Mouse (Mus musculus) lung, postnatal 36 days (tissue): ENCODE results near the gene Krt78.
"Not testable (repeated sequence)": the region's sequence is repeated elsewhere in the genome, so short reads cannot be mapped to it uniquely, and the experiment has no call there.

ENCODE experiments used
- DNase-seq: peaks from one replicate; pipeline ENCODE4 v3.0.0; 2022; ENCODE audit warnings: mixed read lengths

Gene Krt78

DNA sequence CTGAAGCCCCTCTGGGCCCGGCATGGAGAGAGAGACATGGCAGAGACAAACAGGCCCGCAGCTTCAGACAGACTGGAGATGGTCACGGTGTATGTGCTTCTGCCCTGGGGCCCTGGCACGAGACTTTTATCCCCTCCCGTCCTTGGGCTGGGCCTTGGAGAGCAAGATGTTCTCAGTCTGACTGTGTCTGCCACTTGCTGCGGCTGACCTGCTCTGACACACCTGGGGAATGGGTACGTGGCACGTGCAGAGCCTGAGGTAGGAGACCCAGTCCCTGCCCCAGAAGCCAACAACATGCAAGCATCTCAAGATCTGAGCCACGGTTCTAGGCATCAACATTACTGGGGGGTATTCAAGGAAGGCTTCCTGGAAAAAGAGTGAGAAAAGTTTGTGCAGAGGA lies at the start of gene Krt78:
Gene Krt78 (minus strand): TSS at position 101 of the 400 bp plus-strand sequence.
- DNase-seq, result no peak

DNA sequence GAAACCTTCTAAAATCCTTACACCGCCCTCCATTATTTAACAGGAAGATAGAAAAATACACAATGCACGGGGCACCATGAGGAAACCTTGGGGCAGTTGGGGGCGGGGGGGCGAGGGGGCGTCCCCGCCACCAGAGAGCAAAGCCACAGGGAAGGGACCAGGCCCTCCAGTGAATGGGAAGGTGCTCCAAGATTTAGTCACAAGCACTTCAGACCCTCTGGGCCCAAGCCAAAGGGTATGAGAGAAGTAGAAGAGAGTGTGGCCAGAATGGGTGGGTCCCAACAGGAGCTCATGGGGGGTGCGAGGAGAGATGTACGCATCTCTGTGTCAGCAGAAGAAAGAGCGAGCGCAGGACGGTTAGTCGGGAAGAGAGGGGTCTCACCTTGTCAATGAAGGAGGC lies 49.4 kb upstream of the Krt78 start:
- DNase-seq, result peak; percentile 67

DNA sequence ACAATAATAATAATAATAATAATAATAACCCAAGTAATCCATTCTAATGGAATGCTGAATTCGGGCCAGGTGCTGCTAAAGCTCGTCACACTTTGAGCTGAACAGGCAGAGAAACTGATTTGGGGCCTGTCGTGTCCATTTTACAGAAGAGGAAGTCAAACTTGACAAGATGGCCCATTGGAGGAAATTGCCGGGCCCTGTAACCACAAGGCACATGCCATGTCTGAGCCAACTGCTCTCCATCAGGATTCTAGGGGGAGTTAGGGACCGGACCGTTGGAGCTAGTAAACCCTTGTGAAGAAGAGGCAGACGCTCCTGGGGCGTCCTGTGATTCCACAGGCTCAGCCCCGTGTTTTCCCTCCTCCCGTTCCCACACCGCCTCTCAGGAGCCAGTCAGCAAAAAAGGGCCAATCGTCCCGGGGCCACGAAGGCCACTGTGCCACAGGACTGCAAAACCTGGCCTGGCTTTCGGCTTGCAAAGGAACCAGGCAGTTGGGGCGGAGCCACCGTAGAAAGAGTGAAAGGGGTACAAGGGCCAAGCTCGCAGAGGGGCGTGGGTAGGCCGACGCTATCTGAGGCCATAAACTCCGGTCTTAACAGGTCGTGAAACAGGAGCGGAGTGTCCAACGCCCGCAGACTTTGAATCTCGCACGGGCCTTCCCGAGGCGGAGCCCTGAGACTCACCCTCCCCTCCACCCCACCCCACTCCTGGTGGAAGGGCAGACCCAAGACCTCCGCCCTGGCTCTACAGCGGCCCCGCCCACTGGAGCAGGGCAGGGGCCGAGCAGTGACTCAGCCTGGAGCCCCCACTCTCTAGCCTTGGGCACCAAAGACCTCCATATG lies 48.8 kb upstream of the Krt78 start:
- DNase-seq, result peak; percentile 71

DNA sequence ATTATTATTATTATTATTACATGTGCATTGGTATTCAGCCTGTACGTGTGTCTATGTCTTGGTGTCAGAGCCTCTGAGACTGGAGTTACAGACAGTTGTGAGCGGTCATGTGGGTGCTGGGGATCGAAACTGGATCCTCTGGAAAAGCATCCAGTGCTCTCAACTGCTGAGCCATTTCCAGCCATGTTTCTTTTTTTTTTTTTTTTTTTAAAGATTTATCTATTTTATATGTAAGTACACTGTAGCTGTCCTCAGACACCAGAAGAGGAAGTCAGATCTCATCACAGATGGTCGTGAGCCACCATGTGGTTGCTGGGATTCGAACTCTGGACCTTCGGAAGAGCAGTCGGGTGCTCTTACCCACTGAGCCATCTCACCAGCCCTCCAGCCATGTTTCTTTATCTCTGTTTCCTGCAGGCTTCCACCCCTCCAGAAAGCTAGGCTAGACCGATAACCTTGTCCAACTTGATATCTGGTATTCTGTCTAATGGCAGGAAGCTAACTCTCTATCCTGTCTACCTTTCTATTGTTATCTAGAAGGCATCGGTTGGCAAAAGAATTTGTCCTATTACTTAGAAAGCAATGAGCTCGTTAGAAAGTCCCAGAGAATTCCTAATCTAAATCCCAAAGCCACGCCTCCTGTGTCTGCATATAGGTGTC lies 45.7 kb upstream of the Krt78 start:
- no peak for DNase-seq

DNA sequence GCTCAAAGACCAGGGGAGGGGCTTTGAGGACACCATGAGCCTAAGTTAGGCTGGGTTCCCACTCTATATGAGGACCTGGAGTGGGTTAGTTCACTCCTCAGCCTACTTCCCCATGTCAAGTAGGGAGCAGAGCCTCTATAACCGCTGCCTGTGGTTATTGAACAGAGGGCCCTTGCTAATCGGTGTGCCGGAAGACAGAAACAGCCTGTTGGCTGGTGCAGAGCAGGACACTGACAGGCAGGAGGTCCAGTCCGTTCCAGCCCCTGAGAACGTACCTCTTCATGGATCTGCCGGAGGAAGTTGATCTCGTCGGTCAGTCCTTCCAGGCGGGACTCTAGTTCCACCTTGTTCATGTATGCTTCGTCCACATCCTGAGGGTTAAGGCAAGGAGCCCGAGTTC lies 45.1 kb upstream of the Krt78 start:
- DNase-seq, result no peak

DNA sequence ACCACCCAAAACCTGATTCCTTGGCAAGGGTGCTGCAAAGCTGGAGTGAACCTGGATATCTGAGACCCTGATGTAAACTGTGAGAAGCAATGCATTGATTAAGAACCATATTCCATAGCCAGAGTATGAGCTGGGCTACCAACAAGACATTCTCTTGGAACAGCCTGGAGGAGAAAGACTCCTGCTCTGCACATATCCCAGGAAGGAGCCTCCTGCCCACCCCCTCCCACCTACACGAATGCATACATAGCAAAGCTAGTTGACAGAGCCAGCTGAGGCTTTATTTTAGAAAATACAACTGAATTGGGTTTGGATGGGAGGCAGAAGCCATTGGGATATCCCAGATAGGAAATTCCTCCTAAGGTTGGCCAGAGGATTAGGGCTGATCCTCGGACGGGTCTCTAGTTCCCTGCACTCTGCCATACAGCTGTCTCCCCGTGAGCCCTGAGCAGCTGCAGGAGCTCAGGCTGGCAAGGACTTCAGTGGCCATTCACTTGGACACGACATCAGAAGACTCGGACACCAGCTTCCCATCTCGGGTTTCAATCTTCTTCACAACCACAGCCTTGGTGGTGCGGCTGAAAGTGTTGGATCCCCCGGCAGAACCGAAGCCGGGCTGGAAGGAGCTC lies 42.5 kb upstream of the Krt78 start:
- DNase-seq, result not testable (repeated sequence)

DNA sequence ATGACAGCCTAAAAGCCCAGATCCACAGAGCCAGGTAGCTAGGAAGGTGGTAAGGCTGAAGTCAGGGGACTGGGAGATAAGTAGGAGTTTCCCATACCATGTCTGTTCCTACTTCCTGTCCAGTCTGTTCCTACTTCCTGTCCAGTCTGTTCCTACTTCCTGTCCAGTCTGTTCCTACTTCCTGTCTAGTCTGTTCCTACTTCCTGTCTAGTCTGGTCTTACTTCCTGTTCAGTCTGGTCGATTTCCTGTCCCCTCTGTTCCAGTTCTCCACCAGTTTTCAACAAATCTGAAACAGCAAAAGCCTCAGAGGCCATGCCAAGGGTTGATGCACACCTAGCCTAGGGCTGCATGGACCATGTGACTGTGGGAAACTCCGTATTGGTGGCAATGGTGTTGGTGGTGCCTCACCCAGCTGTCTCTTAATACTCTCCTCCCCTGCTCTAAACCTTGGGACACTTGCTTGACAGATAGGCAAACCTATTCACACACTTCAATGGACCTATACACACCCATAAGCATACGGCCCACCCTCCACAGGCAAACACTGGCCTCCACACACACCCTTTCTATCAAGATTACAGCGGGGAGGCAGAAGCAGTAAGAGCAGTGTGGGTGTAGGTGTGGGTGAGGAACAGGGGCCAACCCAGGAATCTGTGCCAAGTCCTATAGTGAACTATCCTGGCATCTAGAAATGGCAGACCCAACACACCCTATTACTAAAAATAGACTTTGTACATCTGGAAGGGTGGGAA lies 41.6 kb upstream of the Krt78 start:
- no peak for DNase-seq

DNA sequence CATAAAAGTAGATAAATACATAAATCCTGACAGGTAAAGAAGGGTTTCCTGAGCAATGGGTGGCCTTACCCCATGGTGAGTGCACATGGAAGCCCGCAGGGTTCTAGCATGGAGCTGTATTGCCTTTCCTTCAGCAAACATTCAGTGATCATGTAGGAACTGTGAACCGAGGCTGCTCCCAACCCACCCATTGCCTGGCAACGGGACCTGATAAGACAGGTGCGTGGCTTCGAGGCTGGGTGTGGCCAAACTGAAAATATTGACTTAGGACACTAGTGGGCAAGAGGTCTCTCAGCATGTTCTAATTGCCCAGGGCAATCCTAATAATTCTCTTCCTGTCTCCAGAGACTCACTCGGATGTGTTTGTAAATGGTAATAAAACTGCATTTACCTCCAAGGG lies 40.3 kb upstream of the Krt78 start:
- no peak for DNase-seq

DNA sequence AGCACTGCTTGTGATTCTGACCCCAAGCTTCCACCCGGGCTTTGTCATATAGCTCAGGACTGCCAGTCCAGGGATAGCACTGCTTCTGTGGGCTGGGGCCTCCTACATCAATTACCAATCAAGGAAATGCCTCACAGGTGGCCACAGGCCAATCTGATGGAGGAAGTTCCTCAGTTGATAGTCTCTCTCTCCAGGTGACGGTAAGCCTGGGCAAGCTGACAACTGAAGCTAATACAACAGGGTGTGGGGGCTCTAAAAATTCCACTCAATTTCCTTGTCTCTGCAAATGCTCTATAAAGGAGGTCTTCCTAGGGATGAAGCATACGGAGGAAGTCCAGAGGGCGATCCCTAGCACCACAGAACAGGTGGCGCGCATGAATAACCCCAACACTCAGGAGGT lies 36.9 kb upstream of the Krt78 start:
- no peak for DNase-seq

DNA sequence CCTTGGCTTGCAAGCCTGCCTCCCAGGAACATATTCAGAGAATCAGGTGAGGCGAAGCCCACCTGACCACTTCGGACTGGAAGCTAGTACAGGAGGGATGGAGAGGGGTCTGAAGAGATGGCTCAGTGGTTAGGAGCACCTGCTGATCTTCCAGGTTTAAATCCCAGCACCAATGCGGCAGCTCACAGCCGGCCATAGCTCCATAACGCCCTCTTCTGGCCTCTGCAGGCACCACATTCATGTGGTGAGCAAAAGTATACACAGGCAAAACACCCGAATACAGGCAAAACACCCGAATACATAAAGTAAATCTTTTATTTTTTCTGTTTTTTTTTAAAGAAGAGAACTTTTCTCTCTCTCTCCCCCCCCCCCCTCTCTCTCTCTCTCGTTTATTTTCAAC lies 34.6 kb upstream of the Krt78 start:
- no peak for DNase-seq

DNA sequence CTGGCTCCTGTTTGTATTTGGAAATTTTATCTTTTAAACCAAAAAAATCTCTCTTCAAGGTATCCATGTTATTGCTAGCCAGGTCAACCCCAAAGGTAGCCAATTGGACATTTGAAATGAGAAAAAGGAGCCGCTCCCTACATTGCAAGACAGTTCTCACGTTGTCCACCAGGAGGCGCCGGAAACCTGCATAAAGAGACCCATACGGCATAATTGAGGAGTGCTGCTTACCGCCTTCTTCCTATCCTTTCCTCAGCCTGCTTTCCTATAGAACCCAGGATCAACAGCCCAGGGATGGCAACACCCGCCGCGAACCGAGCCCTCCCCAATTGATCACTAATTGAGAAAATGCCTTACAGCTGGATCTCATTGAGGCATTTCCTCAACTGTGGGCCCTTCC lies 34.0 kb upstream of the Krt78 start:
- DNase-seq, result peak; percentile 94

DNA sequence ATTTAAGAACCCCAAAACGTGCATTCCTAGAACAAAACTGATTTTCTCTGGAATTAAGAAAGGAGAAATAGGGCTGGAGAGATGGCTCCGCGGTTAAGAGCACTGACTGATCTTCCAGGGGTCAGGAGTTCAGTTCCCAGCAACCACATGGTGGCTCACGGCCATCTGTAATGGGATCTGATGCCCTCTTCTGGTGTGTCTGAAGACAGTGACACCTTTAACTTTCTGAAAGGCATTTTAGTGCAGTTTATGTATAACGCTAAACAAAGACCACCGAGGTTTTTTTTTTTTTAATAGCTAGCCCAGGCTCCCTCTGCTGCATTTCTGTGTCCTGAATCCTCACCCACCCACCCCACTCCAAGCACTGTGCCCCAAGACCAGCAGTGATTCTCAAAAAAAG lies 30.7 kb upstream of the Krt78 start:
- DNase-seq, result no peak

DNA sequence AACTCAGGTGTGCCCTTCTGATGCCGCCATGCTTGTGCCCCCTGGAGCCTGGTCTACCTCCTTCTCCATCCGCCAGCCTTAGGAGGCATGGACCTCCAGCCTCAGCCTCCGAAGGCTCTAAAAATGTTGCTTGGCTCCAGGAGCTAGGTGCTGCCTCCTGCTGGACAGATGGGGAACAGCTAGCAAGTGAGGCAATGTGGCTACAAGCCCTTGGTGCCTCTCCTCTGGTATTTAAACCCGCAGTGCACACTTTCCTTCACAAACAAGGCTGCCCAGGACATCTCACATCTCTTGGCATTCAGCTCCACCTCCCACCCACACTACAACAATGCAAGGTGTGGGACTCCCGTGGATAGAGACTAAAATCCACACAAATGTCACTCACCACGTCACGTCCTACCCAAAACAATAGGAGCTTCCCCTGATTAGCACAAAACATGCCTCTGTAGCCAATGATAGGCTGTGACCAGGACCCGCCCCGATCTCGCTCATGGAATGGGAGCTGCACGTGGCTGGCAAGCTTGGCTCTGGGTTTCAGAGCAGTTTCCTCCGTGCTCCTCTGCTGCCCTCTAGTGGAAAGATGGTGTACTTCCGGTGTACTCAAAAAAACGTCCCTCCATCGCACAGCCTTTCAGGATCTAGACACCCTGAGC lies 30.0 kb upstream of the Krt78 start:
- peak; percentile 96 for DNase-seq

DNA sequence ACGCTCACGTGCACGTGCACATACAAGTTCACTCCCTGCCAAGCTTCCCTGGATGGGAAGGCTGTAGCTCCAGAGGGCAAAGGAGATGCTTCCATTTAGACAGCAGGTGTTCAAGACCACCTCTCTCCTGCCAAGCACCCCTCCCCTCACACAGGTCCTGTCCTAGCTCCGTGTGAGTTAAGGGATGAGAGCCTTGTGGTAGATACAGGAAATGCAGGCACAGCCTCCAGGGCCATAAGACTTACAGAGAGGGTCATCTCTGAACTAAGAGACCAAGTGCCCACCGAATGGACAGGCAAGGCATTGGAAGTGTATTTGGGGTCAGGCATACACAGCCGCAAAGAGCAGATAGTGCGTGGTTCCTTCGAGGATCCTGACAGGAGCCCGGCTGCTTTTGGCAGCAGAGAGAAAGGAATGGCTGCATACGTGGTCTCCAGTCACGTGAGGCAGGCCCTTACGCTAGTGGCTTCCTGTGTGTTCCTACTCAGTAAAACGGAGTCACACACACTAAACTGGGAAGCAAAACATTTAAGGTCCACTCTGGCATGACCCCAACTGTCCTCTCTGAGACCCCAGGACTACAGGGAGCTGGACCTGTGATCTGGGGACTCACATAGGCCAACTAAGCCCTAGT lies 29.3 kb upstream of the Krt78 start:
- no peak for DNase-seq

DNA sequence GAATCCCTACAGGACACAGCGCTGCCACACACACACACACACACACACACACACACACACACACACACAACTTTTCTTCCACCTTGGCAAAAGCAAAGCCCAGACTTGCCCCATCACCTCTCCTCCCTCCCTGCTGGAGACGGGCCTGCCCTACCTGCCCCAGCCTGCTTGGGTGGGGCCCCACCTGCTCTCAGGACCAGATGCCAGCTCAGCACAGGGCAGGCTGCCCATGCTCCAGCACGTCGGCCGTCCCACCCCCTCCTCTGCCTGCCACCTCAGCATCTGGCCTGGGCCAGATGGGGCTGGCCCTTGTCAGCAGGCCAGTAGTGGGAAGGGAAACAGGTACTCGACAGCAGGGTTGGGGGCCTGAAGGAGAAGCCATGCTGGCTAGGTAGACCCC lies 26.8 kb upstream of the Krt78 start:
- DNase-seq, result peak; percentile 84

DNA sequence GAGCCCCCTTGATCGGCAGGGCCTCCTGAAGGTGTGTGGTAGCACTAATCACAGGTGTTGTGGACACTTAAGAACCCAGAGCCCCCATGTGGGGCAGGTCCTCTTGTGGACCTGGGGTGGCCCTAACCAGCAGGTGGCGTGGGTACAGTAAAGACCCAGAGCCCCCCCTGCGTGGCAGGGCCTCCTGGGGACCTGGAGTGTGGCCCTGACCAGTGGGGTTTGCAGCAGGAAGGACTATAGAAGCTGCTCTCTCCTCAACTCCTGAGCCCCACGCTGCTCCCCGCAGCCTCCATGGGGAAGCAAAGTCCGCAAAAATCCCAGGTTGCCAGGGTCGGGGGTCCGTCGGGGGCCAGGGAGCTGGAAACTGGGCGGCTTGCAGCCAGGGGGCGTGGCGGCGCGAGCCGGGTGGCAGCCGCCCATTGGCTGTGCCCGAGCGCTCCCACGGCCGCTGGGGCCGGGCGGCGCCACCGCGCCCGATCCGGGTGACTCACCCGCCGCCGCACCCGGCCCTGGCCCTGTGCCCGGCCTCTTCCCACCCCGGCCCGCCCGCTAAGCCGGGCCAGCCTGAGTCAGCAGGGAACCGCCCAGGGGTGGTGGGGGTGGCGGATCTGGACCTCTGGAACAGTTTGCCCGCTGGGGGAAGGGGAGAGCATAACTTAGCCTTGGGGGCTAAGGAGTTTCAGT lies 23.1 kb upstream of the Krt78 start:
- DNase-seq, result peak; percentile 95

DNA sequence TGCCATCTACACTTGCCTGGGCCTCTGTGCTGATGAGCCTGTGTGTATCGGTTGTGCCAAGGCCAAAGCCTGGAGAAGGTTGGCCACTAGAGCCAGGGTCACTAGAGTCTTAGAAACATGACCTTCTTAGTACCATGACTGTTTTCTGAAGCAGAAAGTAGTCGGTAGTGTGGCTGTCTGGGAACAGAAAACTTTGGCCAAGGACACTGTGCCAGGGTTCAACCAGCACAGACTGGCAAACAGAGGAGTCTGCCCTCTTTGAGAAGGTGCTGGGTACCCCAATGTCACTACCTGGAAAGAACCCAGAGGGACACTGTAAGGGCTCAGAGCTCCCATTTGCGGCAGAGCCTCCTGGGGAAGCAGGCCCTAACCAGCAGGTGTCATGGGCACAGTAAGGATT lies 22.6 kb upstream of the Krt78 start:
- DNase-seq, result no peak

DNA sequence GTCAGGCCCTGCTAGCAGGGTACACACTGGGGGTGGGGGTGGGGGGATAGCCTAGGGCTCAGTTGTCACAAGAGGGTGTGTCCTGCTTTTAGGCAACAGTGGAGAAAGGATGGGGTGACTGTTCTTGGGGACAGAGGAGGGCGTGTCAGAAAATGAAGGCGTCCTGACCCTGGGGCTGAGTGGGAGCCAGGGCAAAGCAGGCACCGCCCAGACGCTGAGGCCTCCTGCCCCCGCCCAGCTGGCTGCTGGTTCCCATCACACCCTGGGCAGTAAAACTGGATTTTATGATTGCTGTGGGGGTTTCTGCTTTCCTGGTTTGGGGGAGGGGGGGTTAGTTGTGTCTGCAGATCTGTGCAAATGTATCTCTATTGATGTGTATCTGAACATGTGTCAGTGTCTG lies 21.9 kb upstream of the Krt78 start:
- DNase-seq, result peak; percentile 77

DNA sequence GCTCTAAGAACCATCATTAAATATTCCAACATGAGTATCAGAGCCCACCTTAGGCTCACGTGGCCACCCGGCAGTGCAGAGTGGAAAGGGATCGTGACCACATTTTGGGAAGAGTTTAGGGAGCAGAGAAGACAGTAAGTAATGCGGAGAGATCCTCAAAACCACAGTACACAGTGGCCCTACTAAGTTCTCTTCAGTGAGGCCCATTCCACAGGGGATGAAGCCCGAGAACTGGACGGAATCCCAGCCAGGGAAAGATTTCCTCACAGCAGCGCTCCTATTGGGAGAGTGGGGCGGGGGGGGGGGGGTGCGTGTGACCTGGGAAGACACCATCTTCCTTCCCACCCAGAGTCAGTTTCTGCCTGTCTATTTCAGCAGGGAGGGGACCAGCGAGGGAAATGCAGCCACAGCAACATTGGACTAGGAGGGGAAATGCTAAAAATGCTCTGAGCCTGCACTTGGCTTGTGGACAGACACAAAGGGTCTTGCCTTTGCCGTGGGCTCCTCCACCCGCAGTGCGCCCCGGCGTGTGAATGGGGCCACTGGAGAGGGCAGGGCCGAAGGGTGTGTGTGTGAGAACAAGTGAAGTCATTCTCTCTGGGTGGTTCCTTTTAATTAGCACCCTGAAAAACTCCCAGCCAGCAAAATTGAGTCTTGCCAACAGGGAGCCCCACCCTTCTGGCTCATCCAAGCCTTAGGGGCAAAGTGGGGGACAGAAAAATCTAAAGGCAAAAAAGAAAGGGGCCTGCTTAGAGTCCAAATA lies 20.2 kb upstream of the Krt78 start:
- no peak for DNase-seq

DNA sequence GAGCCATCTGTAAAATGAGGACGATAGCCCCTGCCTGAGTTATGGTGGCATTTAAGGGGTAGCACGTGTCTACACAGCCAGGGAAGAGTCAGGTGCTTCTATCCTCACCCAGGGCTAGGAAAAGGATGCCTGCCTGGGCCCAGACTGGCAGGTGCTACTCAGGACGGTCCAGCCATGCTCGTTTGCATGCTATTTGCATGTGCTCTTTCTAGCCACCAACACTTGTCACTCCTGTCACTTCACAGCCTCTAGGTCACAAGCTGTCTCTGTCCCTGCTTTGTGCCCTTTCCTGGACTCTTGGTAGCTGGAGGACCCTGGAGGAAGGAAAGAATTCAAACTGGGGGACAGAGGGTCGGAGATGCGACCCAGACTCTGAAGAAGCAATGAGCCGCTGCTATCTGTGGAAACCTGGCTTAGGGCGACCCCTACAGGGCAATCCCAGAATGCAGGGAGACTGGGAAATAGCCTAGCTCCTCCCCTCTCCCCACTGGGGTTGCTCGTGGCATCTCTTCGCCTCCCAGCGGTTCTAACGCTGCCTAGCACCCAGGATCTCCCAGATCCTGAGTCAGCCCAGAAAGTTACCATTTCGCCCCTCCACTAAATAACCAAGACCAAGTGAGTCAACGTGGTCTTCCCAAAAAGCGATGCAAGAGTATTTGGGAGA lies 19.5 kb upstream of the Krt78 start:
- peak; percentile 98 for DNase-seq
